Comparison of ENCODE assay signal across 8 mouse cellular contexts in genomic region chr13:83713661-83714291, GRCm38 (mm10).
DNase-seq lines count a peak whose midpoint lies in the region; ATAC-seq lines count a peak whose summit lies in the region.

No protein-coding gene starts in this region.

- H3K36me3 ChIP-seq in heart, embryonic 13.5 days, result no peaks in the 10 kb centered on the region
- H3K36me3 ChIP-seq in embryonic facial prominence, embryonic 10.5 days (replicated peaks), result no peaks in the 10 kb centered on the region
- no peaks in the 10 kb centered on the region for H3K36me3 ChIP-seq in neural tube, embryonic 14.5 days (ENCODE audit: control insufficient read depth, insufficient read depth, low read length)

- ATAC-seq in heart, embryonic 13.5 days (ENCODE audit: extremely low read depth, insufficient number of reproducible peaks, low FRiP score, low TSS enrichment), result no peak
- no peak for ATAC-seq in neural tube, embryonic 14.5 days (ENCODE audit: low read depth)

- no peak overlapping the region for H3K9ac ChIP-seq in heart, embryonic 13.5 days
- H3K9ac ChIP-seq in neural tube, embryonic 14.5 days (replicated peaks; ENCODE audit: low read depth, low read length), result peak overlapping the region; percentile 32

- H3K27me3 ChIP-seq in heart, embryonic 13.5 days (replicated peaks), result peaks cover 84% of the 10 kb centered on the region
- peaks cover 86% of the 10 kb centered on the region for H3K27me3 ChIP-seq in embryonic facial prominence, embryonic 10.5 days (replicated peaks; ENCODE audit: low read depth, poor library complexity, severe bottlenecking)
- 0 out of 2 replicates have a peak, but pooled peaks cover 2% of the 10 kb centered on the region for H3K27me3 ChIP-seq in neural tube, embryonic 14.5 days (ENCODE audit: control insufficient read depth, insufficient read depth, low read length)

- peak overlapping the region; percentile 14 for H3K4me2 ChIP-seq in heart, embryonic 13.5 days
- H3K4me2 ChIP-seq in neural tube, embryonic 14.5 days (ENCODE audit: low read depth, low read length), result peak overlapping the region; percentile 81

- no peak overlapping the region for H3K27ac ChIP-seq in heart, embryonic 13.5 days (replicated peaks)
- H3K27ac ChIP-seq in embryonic facial prominence, embryonic 10.5 days (replicated peaks), result no peak overlapping the region
- H3K27ac ChIP-seq in neural tube, embryonic 14.5 days (ENCODE audit: low read depth, low read length), result peak overlapping the region; percentile 100

- H3K4me1 ChIP-seq in heart, embryonic 13.5 days, result peaks cover 11% of the 10 kb centered on the region; the same call in 1 of the 2 replicates
- peaks cover 8% of the 10 kb centered on the region for H3K4me1 ChIP-seq in embryonic facial prominence, embryonic 10.5 days
- 0 out of 2 replicates have a peak, but pooled peaks cover 5% of the 10 kb centered on the region for H3K4me1 ChIP-seq in neural tube, embryonic 14.5 days (ENCODE audit: control insufficient read depth, insufficient read depth, low read length)

- H3K4me3 ChIP-seq in heart, embryonic 13.5 days, result no peak overlapping the region
- H3K4me3 ChIP-seq in embryonic facial prominence, embryonic 10.5 days, result peak overlapping the region; percentile 36
- H3K4me3 ChIP-seq in neural tube, embryonic 14.5 days (ENCODE audit: low read depth, low read length), result peak overlapping the region; percentile 90; the same call in 1 of the 2 replicates

- 4% methylated on average over 19 of the region's 19 CpGs for WGBS in heart, embryonic 13.5 days
- WGBS in embryonic facial prominence, embryonic 10.5 days, result 2% methylated on average over 19 of the region's 19 CpGs
- WGBS in neural tube, embryonic 14.5 days, result 3% methylated on average over 19 of the region's 19 CpGs

- H3K9me3 ChIP-seq in heart, embryonic 13.5 days, result no peaks in the 10 kb centered on the region
- no peaks in the 10 kb centered on the region for H3K9me3 ChIP-seq in embryonic facial prominence, embryonic 10.5 days
- no peaks in the 10 kb centered on the region for H3K9me3 ChIP-seq in neural tube, embryonic 14.5 days (ENCODE audit: control insufficient read depth, low read length)

- no peak for DNase-seq in heart, adult 18-20 months
- no peak for DNase-seq in embryonic facial prominence, embryonic 10.5 days (ENCODE audit: low spot score)
- peak; percentile 54 to 59 for DNase-seq in layer of hippocampus, postnatal 10 days (ENCODE audit: low spot score in 2 of 2)
- DNase-seq in adrenal gland, adult 18-20 months (ENCODE audit: low spot score in 2 of 2), result no peak
- DNase-seq in spleen, postnatal 4 days (ENCODE audit: low spot score in 2 of 2), result no peak
- no peak for DNase-seq in thymus, postnatal 0 days (ENCODE audit: low spot score)

Comparison
In these comparisons a context has a peak if more than half of its experiments do, and no peak if none do; other contexts are left out.
1. DNase-seq: peak in layer of hippocampus, postnatal 10 days (2 of 2); none in heart, adult 18-20 months (0 of 2), embryonic facial prominence, embryonic 10.5 days (single experiment), adrenal gland, adult 18-20 months (0 of 2), spleen, postnatal 4 days (0 of 2) and thymus, postnatal 0 days (single experiment).